Mouse (Mus musculus) urinary bladder, adult 2 months (tissue): ENCODE measurements around the gene Fam209. TPM values are rescaled to one million over a fixed set of nuclear protein-coding genes. Genes with fewer than 3 reads are reported as not detected.

Source experiments
- DNase-seq: peaks from one replicate; pipeline ENCODE4 v3.0.0; 2022; ENCODE audit warnings: low spot score
- polyA plus RNA-seq: library from polyadenylated mRNA; depleted of rRNA; stranded (reverse); fragments of >200 nt; gene quantifications from 2 replicates; pipeline ENCODE4 v1.2.3, GENCODE M21; 2012

Fam209 gene
- polyA plus RNA-seq, 1 experiment, result 0.26 TPM

- DNase-seq, result no peak
These were observed 5.0 kb downstream of the Fam209 start for GRCm38 (mm10) chr2:172477350-172477749.

GRCm38 (mm10) chr2:172477860-172478259 lies 5.5 kb downstream of the Fam209 start:
- no peak for DNase-seq

- DNase-seq, result no peak
These were observed 8.0 kb downstream of the Fam209 start for GRCm38 (mm10) chr2:172480296-172480695.

- no peak for DNase-seq
These were observed 9.5 kb downstream of the Fam209 start for GRCm38 (mm10) chr2:172481654-172482385.

- DNase-seq, result no peak
These were observed 11.6 kb downstream of the Fam209 start for GRCm38 (mm10) chr2:172483766-172484413.

GRCm38 (mm10) chr2:172484696-172485370 lies 12.5 kb downstream of the Fam209 start:
- DNase-seq, result no peak

GRCm38 (mm10) chr2:172496736-172497345 lies 24.5 kb downstream of the Fam209 start:
- DNase-seq, result no peak

- no peak for DNase-seq
These were observed 26.5 kb downstream of the Fam209 start for GRCm38 (mm10) chr2:172498823-172499222.

GRCm38 (mm10) chr2:172500752-172501316 lies 28.5 kb downstream of the Fam209 start:
- no peak for DNase-seq

- DNase-seq, result no peak
These were observed 29.0 kb downstream of the Fam209 start for GRCm38 (mm10) chr2:172501341-172501740.

GRCm38 (mm10) chr2:172502168-172502567 lies 29.8 kb downstream of the Fam209 start:
- DNase-seq, result no peak

GRCm38 (mm10) chr2:172506121-172506520 lies 33.8 kb downstream of the Fam209 start:
- DNase-seq, result no peak

GRCm38 (mm10) chr2:172510056-172510712 lies 37.9 kb downstream of the Fam209 start:
- no peak for DNase-seq

GRCm38 (mm10) chr2:172510899-172511298 lies 38.6 kb downstream of the Fam209 start:
- no peak for DNase-seq

- DNase-seq, result no peak
These were observed 44.2 kb downstream of the Fam209 start for GRCm38 (mm10) chr2:172516407-172516992.

- no peak for DNase-seq
These were observed 48.5 kb downstream of the Fam209 start for GRCm38 (mm10) chr2:172520616-172521371.

GRCm38 (mm10) chr2:172522528-172522927 lies 50.2 kb downstream of the Fam209 start:
- no peak for DNase-seq
